ENCODE assay signal across 8 mouse cellular contexts in the genomic region with DNA sequence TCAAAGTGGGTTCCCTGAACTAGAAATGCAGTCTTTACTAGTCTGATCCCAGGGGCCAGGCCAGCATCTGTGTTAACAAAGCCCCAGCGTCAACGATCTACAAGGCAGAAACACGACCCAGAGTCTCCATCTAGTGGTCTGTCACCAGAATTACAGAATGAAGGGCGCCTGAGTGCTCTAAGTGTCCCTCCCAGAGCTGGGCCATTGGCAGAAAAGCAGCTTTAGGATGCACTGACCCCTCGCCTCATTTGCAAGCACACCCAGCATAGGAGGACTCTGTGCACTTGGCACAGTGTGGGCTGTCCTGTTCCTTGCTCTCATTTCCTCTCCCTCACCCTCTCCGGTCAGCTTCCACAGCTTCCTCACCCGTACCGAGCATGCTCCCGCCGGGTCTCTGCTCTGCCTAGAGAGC. TPM values are rescaled to one million over a fixed set of nuclear protein-coding genes. Genes with fewer than 3 reads are reported as not detected.
DNase-seq lines count a peak whose midpoint lies in the region; ATAC-seq lines count a peak whose summit lies in the region.

No protein-coding gene starts in this region.

- 40% methylated on average over 10 of the region's 10 CpGs for WGBS in intestine, embryonic 15.5 days

- intact Hi-C loops in left cerebral cortex, postnatal 10 days (cut with DNase I), result loop anchor here (2.0 to 5.0 kb wide), 2 partner anchors 85 to 170 kb away; no protein-coding TSS in a partner anchor

- H3K4me1 ChIP-seq in intestine, embryonic 15.5 days (replicated peaks), result no peaks in the 10 kb centered on the region

- H3K9me3 ChIP-seq in intestine, embryonic 15.5 days, result no peaks in the 10 kb centered on the region

- no peak overlapping the region for H3K9ac ChIP-seq in intestine, embryonic 15.5 days

- ATAC-seq in intestine, embryonic 15.5 days, result peak; percentile 80

- no peak overlapping the region for H3K27ac ChIP-seq in intestine, embryonic 15.5 days

- no peak overlapping the region for H3K4me3 ChIP-seq in intestine, embryonic 15.5 days (replicated peaks)

- H3K27me3 ChIP-seq in intestine, embryonic 15.5 days (replicated peaks), result no peaks in the 10 kb centered on the region

- H3K36me3 ChIP-seq in intestine, embryonic 15.5 days, result no peaks in the 10 kb centered on the region

- H3K4me2 ChIP-seq in intestine, embryonic 15.5 days (replicated peaks), result no peak overlapping the region

- peak; percentile 36 for DNase-seq in urinary bladder, postnatal 14 days (ENCODE audit: low spot score)
- no peak for DNase-seq in urinary bladder, postnatal 10 days (ENCODE audit: low spot score)
- peak; percentile 97 for DNase-seq in embryo, embryonic 10.5 days (ENCODE audit: low spot score)
- peak; percentile 53 for DNase-seq in gastrocnemius, postnatal 25 days
- DNase-seq in left cerebral cortex, postnatal 10 days (ENCODE audit: extremely low spot score in 1 of 2, low spot score in 2 of 2), result peak; percentile 55 to 57
- peak; percentile 93 for DNase-seq in mesoderm, embryonic 11.5 days (ENCODE audit: low read depth, low spot score)
- DNase-seq in right cerebral cortex, postnatal 25 days, result peak; percentile 56

RNA-seq across cellular contexts. Expression of a gene that starts 29.3 kb away (rescaled TPM):
- total RNA-seq in gastrocnemius, postnatal 25 days (2021), result 10 to 100 TPM; 78.6 to 79.8 TPM
- 79.3 and 92.3 TPM in 2 replicates for polyA plus RNA-seq in intestine, embryonic 15.5 days (2015; fragmentation: Nextera tagmentation; extraction: Ambion mirVana)
- total RNA-seq in left cerebral cortex, postnatal 10 days (2021), result 100 to 1,000 TPM; 129 to 133 TPM

RNA-seq across cellular contexts. Expression of a gene that starts 53.9 kb away (rescaled TPM):
- 10 to 100 TPM; 11.2 to 12.4 TPM for total RNA-seq in gastrocnemius, postnatal 25 days (2021)
- polyA plus RNA-seq in intestine, embryonic 15.5 days (2015; fragmentation: Nextera tagmentation; extraction: Ambion mirVana), result 10.3 and 10.4 TPM in 2 replicates
- total RNA-seq in left cerebral cortex, postnatal 10 days (2021), result under 1 TPM; 0.60 to 0.61 TPM

Comparison
In these comparisons a context has a peak if more than half of its experiments do, and no peak if none do; other contexts are left out.
1. RNA of a gene that starts 53.9 kb away (total RNA-seq): 11.2 to 12.4 TPM in gastrocnemius, postnatal 25 days; 0.60 to 0.61 TPM in left cerebral cortex, postnatal 10 days; every median in the first group is over 4 times any median in the second.